Mouse (Mus musculus) erythroid progenitor cell, adult 5-6 weeks (primary cell): Measurements from ENCODE around the gene Grhl3. TPM values are rescaled to one million over a fixed set of nuclear protein-coding genes. Genes with fewer than 3 reads are reported as not detected.

Source experiments
- ATAC-seq: replicated peaks from 2 replicates; pipeline ENCODE4 v1.8.0; 2016; ENCODE audit warnings: moderate number of reproducible peaks, mild to moderate bottlenecking, moderate TSS enrichment, inconsistent platforms; ENCODE audit not compliant: poor library complexity, low FRiP score, severe bottlenecking
- total RNA-seq, 2 experiments: library from RNA; stranded (forward) in 1 of 2; stranded (reverse) in 1 of 2; fragments of 150-400 nt in 1 of 2; fragments of 186-747, 209-891 nt in 1 of 2; gene quantifications; 2 replicates each; pipeline versions ENCODE4 v1.2.3 to v1.2.4; 2015 to 2017; ENCODE audit warnings: low replicate concordance in 2 of 2

Grhl3 gene
- total RNA-seq, 2 experiments from 2014 or later = not detected

GRCm38 (mm10) chr4:135533001-135533400, 40.4 kb downstream of the Grhl3 start:
- no peak for ATAC-seq

GRCm38 (mm10) chr4:135531771-135532613, 41.4 kb downstream of the Grhl3 start:
- ATAC-seq = no peak

DNA sequence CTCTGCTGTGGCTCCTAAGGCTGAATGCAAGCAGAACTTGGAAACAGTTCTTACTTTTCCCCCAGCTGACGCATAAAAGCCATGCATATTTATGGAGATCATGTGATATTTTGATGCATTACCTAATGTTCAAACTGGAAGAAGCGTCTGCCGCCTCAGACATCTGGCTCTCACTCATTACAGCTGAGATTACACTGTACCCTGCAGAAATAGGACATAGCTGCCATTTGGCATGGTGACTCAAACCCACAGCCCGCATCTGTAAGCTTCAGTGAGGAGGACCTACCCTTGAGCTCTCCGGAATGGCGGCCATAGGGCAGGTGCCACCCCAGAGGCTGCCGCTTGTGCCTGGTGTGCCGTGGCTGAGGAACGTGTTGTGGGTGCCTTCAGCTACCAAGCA, 42.2 kb downstream of the Grhl3 start:
- ATAC-seq = no peak

DNA sequence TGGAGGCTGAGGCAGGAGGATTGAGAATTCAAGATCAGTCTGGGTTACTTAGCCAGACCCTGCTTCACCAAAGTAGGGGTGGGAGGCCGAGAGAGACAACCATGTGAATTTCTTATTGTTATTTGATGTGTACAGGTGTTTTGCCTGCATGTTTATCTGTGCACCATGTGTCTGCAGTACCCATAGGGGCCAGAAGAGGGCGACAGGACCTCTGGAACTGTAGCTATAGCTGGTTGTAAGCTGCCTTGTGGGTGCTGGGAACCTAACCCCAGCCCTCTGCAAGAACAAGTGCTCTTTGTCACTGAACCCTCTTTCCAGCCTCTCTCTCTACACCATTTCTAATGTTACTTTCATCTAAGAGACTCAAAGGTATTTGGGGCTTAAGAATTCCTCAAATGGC, 43.2 kb downstream of the Grhl3 start:
- ATAC-seq = no peak

DNA sequence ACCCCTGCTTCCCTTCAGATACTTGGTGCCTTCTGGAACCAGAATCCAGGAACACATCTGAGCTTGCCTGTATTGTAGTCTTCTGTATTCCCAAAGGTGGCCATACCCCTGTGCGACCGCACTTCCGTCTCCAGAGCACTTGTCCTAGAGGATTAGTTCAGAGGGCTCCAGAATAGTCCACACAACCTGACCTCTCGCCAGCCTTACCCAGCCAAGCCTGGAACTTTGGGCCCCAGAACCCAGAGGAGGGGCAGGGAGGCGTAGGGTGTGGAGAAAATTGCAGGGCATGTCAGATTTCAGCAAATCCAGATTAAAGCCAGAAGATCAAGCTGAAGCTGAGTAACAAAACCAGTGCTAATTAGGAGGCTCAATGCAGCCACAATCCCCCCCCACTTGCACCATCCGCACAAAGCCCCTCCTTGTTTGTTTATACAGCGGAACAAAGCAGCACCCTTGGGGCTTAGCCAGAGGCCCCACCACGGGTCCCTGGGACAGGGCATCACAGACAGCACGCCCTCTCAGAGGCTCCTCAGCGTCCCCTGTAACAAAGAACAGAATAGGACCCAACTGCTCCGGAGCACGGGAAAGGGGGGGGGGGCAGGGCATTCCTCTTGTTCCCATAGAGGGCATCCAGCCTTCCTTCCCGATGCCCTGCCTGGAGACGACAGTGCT, 47.3 kb downstream of the Grhl3 start:
- no peak for ATAC-seq

GRCm38 (mm10) chr4:135525057-135525456, 48.4 kb downstream of the Grhl3 start:
- ATAC-seq = no peak

DNA sequence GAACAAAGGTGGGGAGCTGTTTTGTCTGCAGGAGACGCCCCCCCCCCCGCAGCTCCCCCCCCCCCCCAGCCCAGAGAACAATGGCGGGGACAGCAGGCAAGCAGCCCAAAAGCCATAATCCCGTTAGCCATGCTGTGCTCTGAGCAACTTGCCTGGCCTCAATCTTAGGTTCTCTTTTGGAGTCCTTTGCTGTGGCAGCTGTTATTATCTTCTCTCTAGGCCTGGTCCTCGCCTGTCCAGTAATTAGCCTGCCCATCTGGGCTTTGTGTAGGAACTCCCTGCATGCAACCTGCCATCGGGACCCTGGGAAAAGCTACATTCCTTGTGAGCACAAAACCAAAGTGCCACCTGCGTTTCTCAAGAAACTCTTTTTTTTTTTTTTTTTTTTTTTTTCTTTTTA, 49.5 kb downstream of the Grhl3 start:
- ATAC-seq = no peak

- ATAC-seq = no peak
These were observed 53.0 kb downstream of the Grhl3 start for GRCm38 (mm10) chr4:135520421-135520820.

DNA sequence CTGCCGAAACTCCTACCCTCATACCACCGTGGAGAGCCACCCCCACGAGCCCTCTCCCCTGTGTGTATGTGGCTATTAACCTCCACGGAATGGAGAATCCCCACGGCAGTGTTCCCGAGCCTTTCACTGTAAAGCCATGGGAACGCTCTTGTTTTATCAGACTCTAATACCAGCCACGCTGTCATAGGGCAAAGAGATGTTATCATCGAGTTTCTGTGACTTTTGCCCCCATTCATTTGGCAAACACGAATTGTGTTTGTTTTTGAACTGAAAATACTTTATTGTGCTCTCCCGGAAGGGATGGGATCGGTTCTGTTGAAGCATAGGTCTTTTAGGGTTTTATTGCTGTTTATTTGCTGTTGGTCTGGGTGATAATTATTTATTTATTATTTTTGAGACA, 55.3 kb downstream of the Grhl3 start:
- no peak for ATAC-seq

DNA sequence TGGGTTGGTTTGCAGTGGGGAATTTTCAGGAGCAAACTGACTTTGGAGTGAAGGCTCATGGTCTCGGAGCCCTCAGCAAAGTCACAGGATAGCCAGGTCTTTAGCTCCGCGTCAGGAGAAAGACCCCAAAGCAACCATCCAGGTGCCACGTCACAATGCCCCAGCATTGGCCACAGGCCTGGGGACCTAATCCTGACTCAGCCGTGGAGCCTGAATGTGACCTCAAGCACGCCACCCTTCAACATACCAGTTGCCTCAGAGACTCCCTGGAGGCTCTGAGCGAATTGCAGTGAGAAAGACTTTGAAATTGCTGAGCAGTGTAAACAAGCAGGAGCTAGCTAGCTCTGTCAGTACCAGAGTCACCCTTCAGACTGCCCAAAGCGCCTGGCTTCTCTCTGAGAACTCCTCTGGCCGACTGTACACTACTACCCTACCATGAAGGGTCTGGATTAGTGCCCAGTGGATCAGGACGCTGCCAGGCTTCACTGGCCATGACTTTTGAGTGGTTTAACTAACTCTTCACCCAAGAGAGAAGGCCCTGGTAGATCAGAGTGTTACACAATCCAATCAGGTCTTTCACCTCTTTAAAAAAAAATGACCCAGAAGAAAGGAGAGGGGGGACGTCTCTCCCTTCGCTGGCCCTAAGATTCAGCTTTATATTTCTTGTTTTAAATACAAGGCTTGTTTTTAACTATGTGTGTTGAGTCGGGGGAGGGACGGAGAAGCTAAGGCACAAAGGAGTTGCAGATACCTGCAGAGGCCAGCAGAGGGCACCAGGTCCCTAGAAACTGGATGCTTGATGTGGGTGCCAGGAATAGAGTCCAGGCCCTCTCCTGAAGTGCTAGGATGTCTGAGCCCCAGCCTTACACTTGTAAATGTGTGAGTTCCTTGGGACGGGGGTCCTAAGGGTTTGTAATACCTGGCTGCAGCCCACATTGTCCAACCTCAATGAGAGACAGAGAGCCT, 56.8 kb downstream of the Grhl3 start:
- peak; percentile 71 for ATAC-seq

DNA sequence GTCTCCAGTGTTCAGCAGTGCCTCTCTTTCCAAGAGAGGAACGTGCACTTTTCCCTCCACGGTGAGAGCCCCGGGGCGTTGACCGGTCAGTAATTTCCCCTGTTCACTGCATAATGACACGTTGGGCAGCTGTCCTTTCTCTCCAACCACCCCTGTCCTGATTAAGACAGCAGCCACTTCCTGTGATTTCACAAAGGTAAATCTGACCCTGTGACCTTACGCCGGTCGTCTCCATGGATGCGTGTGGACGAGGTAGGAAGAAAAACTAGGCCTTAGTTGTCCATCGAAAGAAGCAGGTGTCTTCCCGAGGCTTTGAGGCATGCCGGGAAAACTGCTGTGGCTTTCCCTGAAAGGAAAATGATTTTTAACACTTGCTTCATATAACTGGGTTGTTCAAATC, 58.5 kb downstream of the Grhl3 start:
- no peak for ATAC-seq

GRCm38 (mm10) chr4:135513865-135514264, 59.6 kb downstream of the Grhl3 start:
- ATAC-seq = no peak

GRCm38 (mm10) chr4:135509515-135509914, 63.9 kb downstream of the Grhl3 start:
- ATAC-seq = no peak

DNA sequence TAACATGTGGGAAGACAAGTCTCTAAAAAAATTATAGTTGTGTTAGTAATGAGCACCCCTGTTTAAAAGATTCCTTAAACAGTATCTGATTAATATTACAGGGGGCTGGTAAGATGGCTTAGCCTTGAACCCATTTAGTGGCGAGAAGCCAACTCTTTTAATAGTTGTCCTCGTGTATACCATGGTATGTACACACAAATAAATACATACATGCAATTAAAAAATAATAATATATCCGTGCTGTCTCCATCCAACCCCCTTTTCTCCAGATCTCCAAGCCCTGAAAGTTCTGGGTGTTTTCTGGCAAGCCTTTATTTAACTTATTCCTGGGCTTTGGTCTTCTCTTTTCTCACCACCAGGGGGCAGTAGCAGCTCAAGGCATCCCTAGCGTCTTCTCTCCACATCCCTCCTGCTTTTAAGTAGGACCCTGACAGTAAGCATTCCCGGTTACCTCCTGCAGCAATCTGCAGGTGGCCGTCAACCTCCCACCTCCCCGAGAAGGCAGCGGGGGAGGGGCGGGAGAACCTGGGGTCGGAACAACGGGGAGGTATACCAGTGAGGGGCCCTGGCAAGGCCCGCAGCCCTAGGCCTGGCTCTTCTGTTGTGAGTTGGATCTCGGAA, 64.9 kb downstream of the Grhl3 start:
- ATAC-seq = peak; percentile 54; the same call in 1 of the 2 replicates

DNA sequence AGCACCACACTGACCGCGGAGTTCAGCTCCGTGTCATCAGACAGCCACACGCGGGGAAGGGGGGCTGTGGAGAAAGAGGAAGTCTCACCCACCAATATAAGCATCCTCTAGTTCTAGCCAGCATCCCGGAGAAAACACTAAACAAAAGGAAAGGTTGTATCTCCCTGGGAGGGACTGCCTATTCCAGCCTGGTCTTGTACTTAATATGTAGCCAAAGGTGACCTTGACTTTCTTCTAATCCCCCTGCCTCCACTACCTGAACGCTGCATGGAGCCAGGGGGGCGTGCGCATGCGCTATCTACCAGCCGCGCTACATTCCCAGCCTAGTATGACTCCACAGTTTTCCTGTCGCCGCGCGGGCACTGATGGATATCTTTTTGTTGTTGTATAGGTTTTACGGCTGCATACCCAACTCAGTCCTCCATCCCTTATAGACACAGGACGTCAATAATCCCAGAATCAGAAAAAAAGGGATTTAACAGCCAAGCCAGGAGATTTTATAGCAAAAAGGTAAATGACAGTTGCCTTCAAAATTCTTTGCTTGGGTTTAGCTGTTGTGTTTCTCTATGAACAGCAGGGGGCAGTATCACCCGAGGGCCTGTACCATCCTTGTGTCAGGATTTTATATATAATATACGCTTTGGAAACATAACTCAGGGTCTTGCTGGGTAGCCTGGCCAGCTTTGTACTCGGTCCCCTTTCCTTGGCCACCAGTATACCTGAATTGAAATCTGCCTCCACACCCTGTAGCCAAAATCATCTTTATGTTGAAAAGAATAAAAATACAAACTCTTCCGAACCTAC, 65.7 kb downstream of the Grhl3 start:
- ATAC-seq = peak; percentile 90

- no peak for ATAC-seq
These were observed 67.6 kb downstream of the Grhl3 start for GRCm38 (mm10) chr4:135505794-135506193.

DNA sequence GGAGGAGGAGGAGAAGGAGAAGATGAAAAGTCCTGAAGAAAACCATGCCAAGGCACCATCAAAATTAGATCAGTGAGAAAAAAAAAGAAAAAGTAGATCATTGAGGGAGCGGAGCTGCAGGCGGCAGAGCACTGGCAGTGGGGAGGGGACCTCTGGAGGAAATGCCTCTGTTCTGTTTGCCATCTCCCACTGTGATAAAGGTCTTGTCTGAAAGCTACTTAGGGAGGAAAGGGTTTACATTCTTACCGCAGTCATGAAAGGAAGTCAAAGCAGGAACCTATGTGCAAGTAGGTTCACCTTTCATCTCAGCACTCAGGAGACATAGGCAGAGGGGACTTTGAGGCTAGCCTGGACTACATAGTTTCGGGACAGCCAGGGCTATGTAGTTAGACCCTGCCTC, 71.8 kb downstream of the Grhl3 start:
- ATAC-seq = no peak

DNA sequence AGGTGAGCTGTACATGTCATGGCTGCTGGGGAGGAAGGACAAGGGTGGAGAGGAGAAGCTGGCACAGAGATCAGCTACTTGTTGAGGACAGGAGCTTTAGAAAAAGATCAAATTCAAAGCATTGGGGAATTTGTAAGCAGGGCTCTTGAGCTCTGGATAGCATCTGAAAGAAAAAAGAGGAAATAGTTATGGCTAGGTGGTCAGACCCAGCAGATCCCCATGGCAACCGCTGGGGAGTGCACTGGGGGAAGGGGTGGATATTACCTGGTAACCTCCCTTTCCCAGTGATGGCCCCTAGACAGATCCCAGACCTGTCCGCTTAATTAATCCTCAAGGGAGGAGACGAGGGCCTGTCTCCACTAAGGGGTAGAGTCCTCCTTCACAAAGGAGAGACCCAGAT, 73.6 kb downstream of the Grhl3 start:
- no peak for ATAC-seq

GRCm38 (mm10) chr4:135498136-135498535, 75.3 kb downstream of the Grhl3 start:
- no peak for ATAC-seq
